31 mouse cellular contexts compared by ENCODE assay signal in genomic region chr11:69725951-69726350, GRCm38 (mm10). TPM values are rescaled to one million over a fixed set of nuclear protein-coding genes. Genes with fewer than 3 reads are reported as not detected.
DNase-seq lines count a peak whose midpoint lies in the region; ATAC-seq and TF ChIP-seq lines count a peak whose summit lies in the region.
"Had no signal": no experiment of that assay in that cellular context is flagged by ENCODE, and none has a peak within 500 bp of the region (broad histone marks: within the 10 kb centered on the region; RNA-seq: fewer than 3 reads in every experiment).

No protein-coding gene starts in this region.

- no peaks in the 10 kb centered on the region for H3K4me1 ChIP-seq in lung, postnatal 0 days (ENCODE audit: insufficient read depth, low read depth, low read length)
- peaks cover 25% of the 10 kb centered on the region for H3K4me1 ChIP-seq in E14TG2a.4 (replicated peaks; ENCODE audit: low read depth, low read length)
- no peaks in the 10 kb centered on the region for H3K4me1 ChIP-seq in midbrain, embryonic 15.5 days
- H3K4me1 ChIP-seq: embryonic facial prominence, embryonic 12.5 days; heart, embryonic 15.5 days; limb, embryonic 15.5 days; midbrain, embryonic 10.5 days; neural tube, embryonic 15.5 days had no signal

- H3K36me3 ChIP-seq in lung, postnatal 0 days (ENCODE audit: insufficient read depth, low read length): no peaks in the 10 kb centered on the region
- H3K36me3 ChIP-seq in E14TG2a.4 (ENCODE audit: insufficient read depth, low read length): no peaks in the 10 kb centered on the region
- H3K36me3 ChIP-seq in midbrain, embryonic 15.5 days (replicated peaks): no peaks in the 10 kb centered on the region
- H3K36me3 ChIP-seq: embryonic facial prominence, embryonic 12.5 days; heart, embryonic 15.5 days; limb, embryonic 15.5 days; midbrain, embryonic 10.5 days; neural tube, embryonic 15.5 days had no signal

- no peaks in the 10 kb centered on the region for H3K27me3 ChIP-seq in lung, postnatal 0 days (replicated peaks; ENCODE audit: insufficient read depth, low read length)
- H3K27me3 ChIP-seq in E14TG2a.4 (ENCODE audit: insufficient read depth, low read length): no peaks in the 10 kb centered on the region
- no peaks in the 10 kb centered on the region for H3K27me3 ChIP-seq in midbrain, embryonic 15.5 days (replicated peaks)
- H3K27me3 ChIP-seq: CH12.LX; embryonic facial prominence, embryonic 12.5 days; heart, embryonic 15.5 days; limb, embryonic 15.5 days; neural tube, embryonic 15.5 days; Patski had no signal

- no peak overlapping the region for H3K9ac ChIP-seq in lung, postnatal 0 days (replicated peaks; ENCODE audit: low read depth)
- no peak overlapping the region for H3K9ac ChIP-seq in midbrain, embryonic 15.5 days
- H3K9ac ChIP-seq: embryonic facial prominence, embryonic 12.5 days; heart, embryonic 15.5 days; hindbrain, embryonic 14.5 days; limb, embryonic 15.5 days; neural tube, embryonic 15.5 days had no signal

- no peak for TF ChIP-seq EP300 in lung, postnatal 0 days (IDR thresholded peaks at IDR 0.05)

- no peak overlapping the region for H3K4me3 ChIP-seq in lung, postnatal 0 days (ENCODE audit: low read depth, low read length)
- H3K4me3 ChIP-seq in E14TG2a.4 (replicated peaks; ENCODE audit: low read length): 0 out of 2 replicates have a peak overlapping the region, but pooled peaks have one; percentile 17
- no peak overlapping the region for H3K4me3 ChIP-seq in midbrain, embryonic 15.5 days
- H3K4me3 ChIP-seq: embryonic facial prominence, embryonic 12.5 days; gastrocnemius, adult 2 months; heart, embryonic 15.5 days; left cerebral cortex, adult 2 months; limb, embryonic 15.5 days; midbrain, embryonic 10.5 days; neural tube, embryonic 15.5 days had no signal

- 29% methylated on average over 5 of the region's 5 CpGs for WGBS in lung, postnatal 0 days
- WGBS in midbrain, embryonic 15.5 days: 42% methylated on average over 5 of the region's 5 CpGs

- H3K4me2 ChIP-seq in lung, postnatal 0 days (replicated peaks; ENCODE audit: low read depth, low read length): no peak overlapping the region
- no peak overlapping the region for H3K4me2 ChIP-seq in midbrain, embryonic 15.5 days
- H3K4me2 ChIP-seq: embryonic facial prominence, embryonic 12.5 days; heart, embryonic 15.5 days; hindbrain, embryonic 14.5 days; limb, embryonic 15.5 days; neural tube, embryonic 15.5 days had no signal

- H3K27ac ChIP-seq in lung, postnatal 0 days (ENCODE audit: low read length): no peak overlapping the region
- no peak overlapping the region for H3K27ac ChIP-seq in midbrain, embryonic 15.5 days
- H3K27ac ChIP-seq: embryonic facial prominence, embryonic 12.5 days; gastrocnemius, adult 2 months; heart, embryonic 15.5 days; hindbrain, embryonic 14.5 days; kidney, postnatal 0 days; left cerebral cortex, adult 2 months; limb, embryonic 15.5 days; midbrain, embryonic 10.5 days; neural tube, embryonic 15.5 days had no signal

- no peak for ATAC-seq in lung, postnatal 0 days
- no peak for ATAC-seq in midbrain, embryonic 15.5 days (replicated peaks)
- ATAC-seq: inflammation-experienced regulatory T-cells, adult 6 months; Patski had no signal

- no peaks in the 10 kb centered on the region for H3K9me3 ChIP-seq in lung, postnatal 0 days (ENCODE audit: low read length)
- no peaks in the 10 kb centered on the region for H3K9me3 ChIP-seq in E14TG2a.4 (ENCODE audit: low read length)
- no peaks in the 10 kb centered on the region for H3K9me3 ChIP-seq in midbrain, embryonic 15.5 days
- H3K9me3 ChIP-seq: embryonic facial prominence, embryonic 12.5 days; heart, embryonic 15.5 days; limb, embryonic 15.5 days; midbrain, embryonic 10.5 days; neural tube, embryonic 15.5 days had no signal

- DNase-seq in embryo, embryonic 10.5 days (ENCODE audit: low spot score): peak; percentile 17
- no peak for DNase-seq in embryo, embryonic 10 days (ENCODE audit: low spot score)
- peak; percentile 13 for DNase-seq in lung, postnatal 0 days (ENCODE audit: low spot score)
- no peak for DNase-seq in lung, adult 18-20 months
- peak; percentile 68 for DNase-seq in R1 (ENCODE audit: low read depth, low spot score)
- DNase-seq in frontal cortex, postnatal 10 days (ENCODE audit: low spot score in 2 of 2): no peak
- DNase-seq: B cell, adult 2 months; cerebellum, adult 11 months; cerebellum, adult 9-11 months; gastrocnemius, adult 2 months; heart, postnatal 4 days; kidney, adult 18-20 months; left cerebral cortex, postnatal 4 days; lung, adult 2 months; right cerebral cortex, adult 18-20 months; right cerebral cortex, postnatal 4 days had no signal

- no peak for TF ChIP-seq CTCF in lung, postnatal 0 days (IDR thresholded peaks at IDR 0.05)
- no peak for TF ChIP-seq CTCF in E14TG2a.4 (conservative IDR thresholded peaks at IDR 0.05; ENCODE audit: low read length)

RNA-seq across cellular contexts. Expression of gene Tnfsfm13, which starts 30.1 kb away (rescaled TPM):
- polyA plus RNA-seq in lung, postnatal 0 days (2015; fragmentation: Nextera tagmentation; extraction: Ambion mirVana): 11.9 and 13.1 TPM in 2 replicates
- polyA plus RNA-seq in midbrain, embryonic 15.5 days (2015; fragmentation: Nextera tagmentation; extraction: Ambion mirVana): 1.2 and 1.8 TPM in 2 replicates
- polyA plus RNA-seq: inflammation-experienced regulatory T-cells, adult 6 months had no signal

RNA-seq across cellular contexts. Expression of gene Tnfsf12, which starts 30.3 kb away (rescaled TPM):
- polyA plus RNA-seq in lung, postnatal 0 days (2015; fragmentation: Nextera tagmentation; extraction: Ambion mirVana): 12.0 and 13.6 TPM in 2 replicates
- polyA plus RNA-seq in midbrain, embryonic 15.5 days (2015; fragmentation: Nextera tagmentation; extraction: Ambion mirVana): 2.0 and 2.4 TPM in 2 replicates
- polyA plus RNA-seq: inflammation-experienced regulatory T-cells, adult 6 months had no signal

RNA-seq across cellular contexts. Expression of gene Polr2a, which starts 32.5 kb away (rescaled TPM):
- polyA plus RNA-seq in lung, postnatal 0 days (2015; fragmentation: Nextera tagmentation; extraction: Ambion mirVana): 14.0 and 15.3 TPM in 2 replicates
- 15.9 and 17.4 TPM in 2 replicates for polyA plus RNA-seq in midbrain, embryonic 15.5 days (2015; fragmentation: Nextera tagmentation; extraction: Ambion mirVana)

RNA-seq across cellular contexts. Expression of gene Slc35g3, which starts 35.8 kb away (rescaled TPM):
- polyA plus RNA-seq in lung, postnatal 0 days (2015; fragmentation: Nextera tagmentation; extraction: Ambion mirVana): 1.0 TPM in 2 replicates
- 0.17 and 0.26 TPM in 2 replicates for polyA plus RNA-seq in midbrain, embryonic 15.5 days (2015; fragmentation: Nextera tagmentation; extraction: Ambion mirVana)
- polyA plus RNA-seq: cortical plate, adult 2 months; embryonic facial prominence, embryonic 12.5 days; forebrain, embryonic 11.5 days; inflammation-experienced regulatory T-cells, adult 6 months; kidney, postnatal 0 days; midbrain, embryonic 10.5 days; neural tube, embryonic 15.5 days had no signal

RNA-seq across cellular contexts. Expression of gene Zbtb4, which starts 39.8 kb away (rescaled TPM):
- polyA plus RNA-seq in lung, postnatal 0 days (2015; fragmentation: Nextera tagmentation; extraction: Ambion mirVana): 6.6 and 7.6 TPM in 2 replicates
- 4.1 and 4.3 TPM in 2 replicates for polyA plus RNA-seq in midbrain, embryonic 15.5 days (2015; fragmentation: Nextera tagmentation; extraction: Ambion mirVana)

Comparison
In these comparisons a context has a peak if more than half of its experiments do, and no peak if none do; other contexts are left out.
1. DNase-seq: peak in embryo, embryonic 10.5 days (single experiment), lung, postnatal 0 days (single experiment) and R1 (single experiment); none in embryo, embryonic 10 days (single experiment), lung, adult 18-20 months (0 of 2) and frontal cortex, postnatal 10 days (0 of 2).